Mouse (Mus musculus): ENCODE measurements around the gene Il2rb. TPM values are rescaled to one million over a fixed set of nuclear protein-coding genes. Genes with fewer than 3 reads are reported as not detected.

Gene Il2rb
- total RNA-seq, 2 experiments from 2014 or later: not detected

GRCm38 (mm10) chr15:78524163-78524562 is 29.1 kb upstream of the Il2rb start:
- intact Hi-C loops (cut with DNase I; ENCODE audit: low total_unique reads): no loop called here
- no peak for DNase-seq

- intact Hi-C loops (cut with DNase I; ENCODE audit: low total_unique reads): no loop called here
- no peak for DNase-seq
These were observed 26.8 kb upstream of the Il2rb start for GRCm38 (mm10) chr15:78521892-78522291.

- peak; percentile 43 for DNase-seq
- intact Hi-C loops (cut with DNase I; ENCODE audit: low total_unique reads): no loop called here
These were observed 26.3 kb upstream of the Il2rb start for GRCm38 (mm10) chr15:78521331-78521730.

GRCm38 (mm10) chr15:78520112-78520715 is 25.1 kb upstream of the Il2rb start:
- DNase-seq: peak; percentile 65
- intact Hi-C loops (cut with DNase I; ENCODE audit: low total_unique reads): no loop called here

GRCm38 (mm10) chr15:78518221-78518620 is 23.1 kb upstream of the Il2rb start:
- intact Hi-C loops (cut with DNase I; ENCODE audit: low total_unique reads): no loop called here
- DNase-seq: no peak

- intact Hi-C loops (cut with DNase I; ENCODE audit: low total_unique reads): no loop called here
- DNase-seq: no peak
These were observed 20.7 kb upstream of the Il2rb start for GRCm38 (mm10) chr15:78515759-78516158.

GRCm38 (mm10) chr15:78514393-78515146 is 19.5 kb upstream of the Il2rb start:
- peak; percentile 72 for DNase-seq
- intact Hi-C loops (cut with DNase I; ENCODE audit: low total_unique reads): no loop called here

GRCm38 (mm10) chr15:78513019-78513418 is 17.9 kb upstream of the Il2rb start:
- intact Hi-C loops (cut with DNase I; ENCODE audit: low total_unique reads): loop anchor here (2.0 kb wide), 1 partner anchor 22 kb away; no protein-coding TSS in a partner anchor

GRCm38 (mm10) chr15:78511951-78512350 is 16.9 kb upstream of the Il2rb start:
- no peak for DNase-seq
- intact Hi-C loops (cut with DNase I; ENCODE audit: low total_unique reads): loop anchor here (2.0 kb wide), 1 partner anchor 23 kb away; no protein-coding TSS in a partner anchor

More at GRCm38 (mm10) chr15:78513019-78513418, 17.9 kb upstream of the Il2rb start:
- DNase-seq: no peak

GRCm38 (mm10) chr15:78510736-78511135 is 15.7 kb upstream of the Il2rb start:
- intact Hi-C loops (cut with DNase I; ENCODE audit: low total_unique reads): no loop called here

GRCm38 (mm10) chr15:78510121-78510576 is 15.1 kb upstream of the Il2rb start:
- intact Hi-C loops (cut with DNase I; ENCODE audit: low total_unique reads): no loop called here
- DNase-seq: no peak

More at GRCm38 (mm10) chr15:78510736-78511135, 15.7 kb upstream of the Il2rb start:
- DNase-seq: no peak

- intact Hi-C loops (cut with DNase I; ENCODE audit: low total_unique reads): no loop called here
- DNase-seq: no peak
These were observed 14.3 kb upstream of the Il2rb start for GRCm38 (mm10) chr15:78509297-78509899.

- intact Hi-C loops (cut with DNase I; ENCODE audit: low total_unique reads): no loop called here
- no peak for DNase-seq
These were observed 13.4 kb upstream of the Il2rb start for GRCm38 (mm10) chr15:78508443-78508842.

- intact Hi-C loops (cut with DNase I; ENCODE audit: low total_unique reads): no loop called here
- no peak for DNase-seq
These were observed 10.5 kb upstream of the Il2rb start for GRCm38 (mm10) chr15:78505541-78505940.

- intact Hi-C loops (cut with DNase I; ENCODE audit: low total_unique reads): no loop called here
- no peak for DNase-seq
These were observed 9.7 kb upstream of the Il2rb start for GRCm38 (mm10) chr15:78504816-78505215.

GRCm38 (mm10) chr15:78504013-78504412 is 8.9 kb upstream of the Il2rb start:
- intact Hi-C loops (cut with DNase I; ENCODE audit: low total_unique reads): no loop called here
- DNase-seq: no peak

GRCm38 (mm10) chr15:78502437-78503132 is 7.5 kb upstream of the Il2rb start:
- intact Hi-C loops (cut with DNase I; ENCODE audit: low total_unique reads): no loop called here
- no peak for DNase-seq

GRCm38 (mm10) chr15:78493401-78494010 is 1.6 kb downstream of the Il2rb start:
- DNase-seq: no peak
- intact Hi-C loops (cut with DNase I; ENCODE audit: low total_unique reads): no loop called here

GRCm38 (mm10) chr15:78491301-78491700 is 3.8 kb downstream of the Il2rb start:
- no peak for DNase-seq

More at GRCm38 (mm10) chr15:78491301-78491700, 3.8 kb downstream of the Il2rb start:
- intact Hi-C loops (cut with DNase I; ENCODE audit: low total_unique reads): no loop called here

All from gastrocnemius, postnatal 14 days (tissue).